Comparison of ENCODE assay signal across 10 mouse cellular contexts in genomic region chr10:121129000-121129925, GRCm38 (mm10).
DNase-seq lines count a peak whose midpoint lies in the region; ATAC-seq lines count a peak whose summit lies in the region.
"Had no signal": no experiment of that assay in that cellular context is flagged by ENCODE, and none has a peak within 500 bp of the region (broad histone marks: within the 10 kb centered on the region; RNA-seq: fewer than 3 reads in every experiment).

No protein-coding gene starts in this region.

- no peak overlapping the region for H3K4me3 ChIP-seq in heart, embryonic 10.5 days
- H3K4me3 ChIP-seq: forebrain, embryonic 10.5 days; kidney, embryonic 15.5 days had no signal

- peak; percentile 40 to 45 for DNase-seq in heart, adult 18-20 months
- no peak for DNase-seq in heart, embryonic 10.5 days (ENCODE audit: low spot score)
- DNase-seq in right cerebral cortex, postnatal 4 days, result peak; percentile 32
- no peak for DNase-seq in right cerebral cortex, postnatal 36 days (ENCODE audit: low spot score in 2 of 2)
- peak; percentile 6 for DNase-seq in heart, postnatal 25 days (ENCODE audit: low spot score)
- peak; percentile 51 for DNase-seq in retina, postnatal 1 day
- DNase-seq in kidney, adult 11 months, result no peak

- ATAC-seq in erythroid progenitor cell, adult 5-6 weeks (replicated peaks; ENCODE audit: low FRiP score, poor library complexity, severe bottlenecking), result no peak

- no peaks in the 10 kb centered on the region for H3K27me3 ChIP-seq in heart, embryonic 10.5 days (ENCODE audit: insufficient read depth, poor library complexity, severe bottlenecking)
- H3K27me3 ChIP-seq: kidney, embryonic 15.5 days had no signal

- no peak overlapping the region for H3K27ac ChIP-seq in heart, embryonic 10.5 days
- H3K27ac ChIP-seq: forebrain, embryonic 10.5 days; kidney, embryonic 15.5 days had no signal

- WGBS in heart, embryonic 10.5 days, result 63% methylated on average over 20 of the region's 20 CpGs

- H3K4me1 ChIP-seq in heart, embryonic 10.5 days, result peaks cover 8% of the 10 kb centered on the region; the same call in 1 of the 2 replicates
- H3K4me1 ChIP-seq: kidney, embryonic 15.5 days had no signal

- H3K9me3 ChIP-seq in heart, embryonic 10.5 days, result no peaks in the 10 kb centered on the region
- H3K9me3 ChIP-seq: kidney, embryonic 15.5 days had no signal

- no peaks in the 10 kb centered on the region for H3K36me3 ChIP-seq in heart, embryonic 10.5 days
- H3K36me3 ChIP-seq: forebrain, embryonic 10.5 days; kidney, embryonic 15.5 days had no signal

- intact Hi-C loops in heart, postnatal 25 days (cut with DNase I), result no loop called here

Comparison
In these comparisons a context has a peak if more than half of its experiments do, and no peak if none do; other contexts are left out.
1. DNase-seq: peak in heart, adult 18-20 months (2 of 2), right cerebral cortex, postnatal 4 days (single experiment), heart, postnatal 25 days (single experiment) and retina, postnatal 1 day (single experiment); none in heart, embryonic 10.5 days (single experiment), right cerebral cortex, postnatal 36 days (0 of 2) and kidney, adult 11 months (single experiment).